Mouse (Mus musculus) olfactory bulb, adult 2 months (tissue): ENCODE results near the gene Zbp1. TPM values are rescaled to one million over a fixed set of nuclear protein-coding genes. Genes with fewer than 3 reads are reported as not detected.

Experiments
- H3K27ac ChIP-seq: fragments of 200-500 bp; 2 replicates; pipeline ENCODE4 v1.5.1; 2012; ENCODE audit warnings: low read depth, low read length; ENCODE audit not compliant: insufficient read depth
- H3K4me1 ChIP-seq: fragments of 200-500 bp; 2 replicates; pipeline ENCODE4 v1.6.1; 2012; ENCODE audit warnings: low read length; ENCODE audit not compliant: control insufficient read depth, insufficient read depth
- H3K4me3 ChIP-seq: fragments of 200-500 bp; 2 replicates; pipeline ENCODE4 v1.5.1; 2012; ENCODE audit warnings: mild to moderate bottlenecking, low read depth, low read length, moderate library complexity; ENCODE audit not compliant: insufficient read depth
- CTCF ChIP-seq: fragments of 200-500 bp; IDR thresholded peaks from 2 replicates; pipeline ENCODE4 v1.5.1; 2012; ENCODE audit warnings: low read depth, mild to moderate bottlenecking, low read length, moderate library complexity; ENCODE audit not compliant: insufficient read depth
- POLR2A ChIP-seq: fragments of 200-500 bp; IDR thresholded peaks from 2 replicates; pipeline ENCODE4 v1.6.1; 2012; ENCODE audit warnings: mild to moderate bottlenecking, low read depth, low read length, moderate library complexity; ENCODE audit not compliant: insufficient read depth
- WGBS: fragments of 180-500 bp; shearing (Covaris S2); methylation state at CpG from one replicate; pipeline ENCODE4 v1.1.7; 2018; 5-methylcytosine and 5-hydroxymethylcytosine counted together
- polyA plus RNA-seq: library from polyadenylated mRNA; stranded (reverse); fragments of >200 nt; gene quantifications from 2 replicates; pipeline ENCODE4 v1.2.4, GENCODE M21; 2012; ENCODE audit warnings: low replicate concordance; ENCODE audit not compliant: missing spikeins, insufficient read depth, insufficient read length

Gene Zbp1
- polyA plus RNA-seq, 1 experiment = not detected

- TF ChIP-seq POLR2A (no peak), CTCF (no peak)
- 84% methylated on average over 2 of the region's 2 CpGs for WGBS
- Histone ChIP-seq H3K27ac (no peak overlapping the region), H3K4me1 (peaks cover 33% of the 10 kb centered on the region), H3K4me3 (no peak overlapping the region)
Measured at GRCm38 (mm10) chr2:173170715-173171114, 48.0 kb downstream of the Zbp1 start.

GRCm38 (mm10) chr2:173170081-173170480 lies 48.6 kb downstream of the Zbp1 start:
- TF ChIP-seq POLR2A = no peak
- no peak for TF ChIP-seq CTCF
- peaks cover 33% of the 10 kb centered on the region for H3K4me1 ChIP-seq
- H3K27ac ChIP-seq = no peak overlapping the region
- 95% methylated on average over 2 of the region's 2 CpGs for WGBS
- no peak overlapping the region for H3K4me3 ChIP-seq

- peaks cover 23% of the 10 kb centered on the region for H3K4me1 ChIP-seq
- H3K27ac ChIP-seq = no peak overlapping the region
- 27% methylated on average over 5 of the region's 5 CpGs for WGBS
- no peak overlapping the region for H3K4me3 ChIP-seq
- no peak for TF ChIP-seq CTCF
- no peak for TF ChIP-seq POLR2A
Measured at GRCm38 (mm10) chr2:173168411-173168851, 50.3 kb downstream of the Zbp1 start.

GRCm38 (mm10) chr2:173165357-173165756 lies 53.4 kb downstream of the Zbp1 start:
- Histone ChIP-seq H3K4me1 (peaks cover 9% of the 10 kb centered on the region), H3K27ac (no peak overlapping the region), H3K4me3 (no peak overlapping the region)
- 92% methylated on average over 10 of the region's 10 CpGs for WGBS
- TF ChIP-seq POLR2A (no peak), CTCF (no peak)

- H3K4me3 ChIP-seq = no peak overlapping the region
- no peak for TF ChIP-seq POLR2A
- TF ChIP-seq CTCF = no peak
- H3K4me1 ChIP-seq = peaks cover 9% of the 10 kb centered on the region
- no peak overlapping the region for H3K27ac ChIP-seq
- 91% methylated on average over 10 of the region's 10 CpGs for WGBS
Measured at GRCm38 (mm10) chr2:173164946-173165345, 53.8 kb downstream of the Zbp1 start.

GRCm38 (mm10) chr2:173164358-173164757 lies 54.4 kb downstream of the Zbp1 start:
- WGBS = 69% methylated on average over 2 of the region's 2 CpGs
- no peak overlapping the region for H3K27ac ChIP-seq
- H3K4me1 ChIP-seq = peaks cover 9% of the 10 kb centered on the region
- no peak overlapping the region for H3K4me3 ChIP-seq
- TF ChIP-seq CTCF = peak; percentile 21; the same call in 1 of the 2 replicates
- no peak for TF ChIP-seq POLR2A

GRCm38 (mm10) chr2:173163380-173163779 lies 55.3 kb downstream of the Zbp1 start:
- Histone ChIP-seq H3K4me1 (peaks cover 3% of the 10 kb centered on the region), H3K4me3 (no peak overlapping the region), H3K27ac (no peak overlapping the region)
- TF ChIP-seq POLR2A = no peak
- no peak for TF ChIP-seq CTCF
- WGBS = 90% methylated on average over 8 of the region's 8 CpGs

- WGBS = 41% methylated on average over 24 of the region's 24 CpGs
- H3K4me3 ChIP-seq = no peak overlapping the region
- H3K4me1 ChIP-seq = no peaks in the 10 kb centered on the region
- H3K27ac ChIP-seq = no peak overlapping the region
- TF ChIP-seq CTCF (peak; percentile 64), POLR2A (no peak)
Measured at GRCm38 (mm10) chr2:173159354-173160311, 59.1 kb downstream of the Zbp1 start.

GRCm38 (mm10) chr2:173158390-173159055 lies 60.2 kb downstream of the Zbp1 start:
- WGBS = 89% methylated on average over 19 of the region's 19 CpGs
- Histone ChIP-seq H3K27ac (no peak overlapping the region), H3K4me3 (no peak overlapping the region), H3K4me1 (no peaks in the 10 kb centered on the region)
- TF ChIP-seq POLR2A = no peak
- no peak for TF ChIP-seq CTCF
